Mouse (Mus musculus): ENCODE results near the gene Pdlim7. TPM values are rescaled to one million over a fixed set of nuclear protein-coding genes. Genes with fewer than 3 reads are reported as not detected.

The Pdlim7 gene
- polyA plus RNA-seq, 1 experiment, result 1.9 TPM

- H3K27me3 ChIP-seq (ENCODE audit: control insufficient read depth), result peaks cover 7% of the 10 kb centered on the region
- H3K4me3 ChIP-seq (replicated peaks), result no peak overlapping the region
- H3K36me3 ChIP-seq (ENCODE audit: control insufficient read depth), result peaks cover under 1% of the 10 kb centered on the region
- peaks cover 20% of the 10 kb centered on the region for H3K4me1 ChIP-seq (ENCODE audit: control insufficient read depth)
- H3K9me3 ChIP-seq (ENCODE audit: control insufficient read depth, low read length), result peaks cover 5% of the 10 kb centered on the region; the same call in 1 of the 2 replicates
- no peak for TF ChIP-seq GATA1 (IDR thresholded peaks at IDR 0.05; ENCODE audit: low read length)
- TF ChIP-seq TAL1 (IDR thresholded peaks at IDR 0.05; ENCODE audit: low read length), result no peak
These were observed 10.6 kb upstream of the Pdlim7 start for GRCm38 (mm10) chr13:55523951-55524600.

- no peaks in the 10 kb centered on the region for H3K36me3 ChIP-seq (ENCODE audit: control insufficient read depth)
- peaks cover 12% of the 10 kb centered on the region for H3K4me1 ChIP-seq (ENCODE audit: control insufficient read depth)
- no peak overlapping the region for H3K4me3 ChIP-seq (replicated peaks)
- TF ChIP-seq GATA1 (IDR thresholded peaks at IDR 0.05; ENCODE audit: low read length) (no peak), TAL1 (IDR thresholded peaks at IDR 0.05; ENCODE audit: low read length) (no peak)
- peaks cover 7% of the 10 kb centered on the region for H3K27me3 ChIP-seq (ENCODE audit: control insufficient read depth)
- H3K9me3 ChIP-seq (ENCODE audit: control insufficient read depth, low read length), result peaks cover 5% of the 10 kb centered on the region; the same call in 1 of the 2 replicates
These were observed 9.8 kb upstream of the Pdlim7 start for GRCm38 (mm10) chr13:55523278-55523677.

- H3K27me3 ChIP-seq (ENCODE audit: control insufficient read depth), result peaks cover 9% of the 10 kb centered on the region
- H3K4me1 ChIP-seq (ENCODE audit: control insufficient read depth), result peaks cover 7% of the 10 kb centered on the region
- no peak overlapping the region for H3K4me3 ChIP-seq (replicated peaks)
- H3K9me3 ChIP-seq (ENCODE audit: control insufficient read depth, low read length), result peaks cover 5% of the 10 kb centered on the region; the same call in 1 of the 2 replicates
- TF ChIP-seq TAL1 (IDR thresholded peaks at IDR 0.05; ENCODE audit: low read length), result no peak
- no peak for TF ChIP-seq GATA1 (IDR thresholded peaks at IDR 0.05; ENCODE audit: low read length)
- no peaks in the 10 kb centered on the region for H3K36me3 ChIP-seq (ENCODE audit: control insufficient read depth)
These were observed 9.3 kb upstream of the Pdlim7 start for GRCm38 (mm10) chr13:55522730-55523129.

- Histone ChIP-seq H3K9me3 (ENCODE audit: control insufficient read depth, low read length) (peaks cover 5% of the 10 kb centered on the region; the same call in 1 of the 2 replicates), H3K27me3 (ENCODE audit: control insufficient read depth) (peaks cover 13% of the 10 kb centered on the region), H3K36me3 (ENCODE audit: control insufficient read depth) (no peaks in the 10 kb centered on the region), H3K4me1 (ENCODE audit: control insufficient read depth) (no peaks in the 10 kb centered on the region), H3K4me3 (replicated peaks) (no peak overlapping the region)
- no peak for TF ChIP-seq TAL1 (IDR thresholded peaks at IDR 0.05; ENCODE audit: low read length)
- TF ChIP-seq GATA1 (IDR thresholded peaks at IDR 0.05; ENCODE audit: low read length), result no peak
These were observed 6.1 kb upstream of the Pdlim7 start for GRCm38 (mm10) chr13:55519606-55520005.

- H3K4me1 ChIP-seq (ENCODE audit: control insufficient read depth), result peaks cover 21% of the 10 kb centered on the region
- H3K4me3 ChIP-seq (replicated peaks), result no peak overlapping the region
- TF ChIP-seq GATA1 (IDR thresholded peaks at IDR 0.05; ENCODE audit: low read length) (no peak), TAL1 (IDR thresholded peaks at IDR 0.05; ENCODE audit: low read length) (no peak)
- H3K27me3 ChIP-seq (ENCODE audit: control insufficient read depth), result peaks cover 26% of the 10 kb centered on the region
- peaks cover 5% of the 10 kb centered on the region; the same call in 1 of the 2 replicates for H3K9me3 ChIP-seq (ENCODE audit: control insufficient read depth, low read length)
- no peaks in the 10 kb centered on the region for H3K36me3 ChIP-seq (ENCODE audit: control insufficient read depth)
These were observed 3.5 kb upstream of the Pdlim7 start for GRCm38 (mm10) chr13:55516955-55517354.

- Histone ChIP-seq H3K9me3 (ENCODE audit: control insufficient read depth, low read length) (no peaks in the 10 kb centered on the region), H3K4me3 (replicated peaks) (peak overlapping the region; percentile 81), H3K36me3 (ENCODE audit: control insufficient read depth) (peaks cover 2% of the 10 kb centered on the region; the same call in 1 of the 2 replicates), H3K27me3 (ENCODE audit: control insufficient read depth) (peaks cover 19% of the 10 kb centered on the region), H3K4me1 (ENCODE audit: control insufficient read depth) (peaks cover 39% of the 10 kb centered on the region)
- TF ChIP-seq GATA1 (IDR thresholded peaks at IDR 0.05; ENCODE audit: low read length) (no peak), TAL1 (IDR thresholded peaks at IDR 0.05; ENCODE audit: low read length) (no peak)
These were observed 352 bp upstream of the Pdlim7 start for GRCm38 (mm10) chr13:55513828-55514227.

GRCm38 (mm10) chr13:55512379-55513031 is 971 bp downstream of the Pdlim7 start:
- no peaks in the 10 kb centered on the region for H3K9me3 ChIP-seq (ENCODE audit: control insufficient read depth, low read length)
- TF ChIP-seq GATA1 (IDR thresholded peaks at IDR 0.05; ENCODE audit: low read length) (no peak), TAL1 (IDR thresholded peaks at IDR 0.05; ENCODE audit: low read length) (no peak)
- peaks cover 12% of the 10 kb centered on the region; the same call in 1 of the 2 replicates for H3K36me3 ChIP-seq (ENCODE audit: control insufficient read depth)
- peak overlapping the region; percentile 81 for H3K4me3 ChIP-seq (replicated peaks)
- peaks cover 45% of the 10 kb centered on the region for H3K4me1 ChIP-seq (ENCODE audit: control insufficient read depth)
- peaks cover 17% of the 10 kb centered on the region for H3K27me3 ChIP-seq (ENCODE audit: control insufficient read depth)

- H3K4me1 ChIP-seq (ENCODE audit: control insufficient read depth), result peaks cover 46% of the 10 kb centered on the region
- no peak overlapping the region for H3K4me3 ChIP-seq (replicated peaks)
- H3K27me3 ChIP-seq (ENCODE audit: control insufficient read depth), result peaks cover 17% of the 10 kb centered on the region
- TF ChIP-seq TAL1 (IDR thresholded peaks at IDR 0.05; ENCODE audit: low read length) (no peak), GATA1 (IDR thresholded peaks at IDR 0.05; ENCODE audit: low read length) (no peak)
- peaks cover 21% of the 10 kb centered on the region for H3K36me3 ChIP-seq (ENCODE audit: control insufficient read depth)
- H3K9me3 ChIP-seq (ENCODE audit: control insufficient read depth, low read length), result no peaks in the 10 kb centered on the region
These were observed 2.0 kb downstream of the Pdlim7 start for GRCm38 (mm10) chr13:55511492-55511861.

- H3K36me3 ChIP-seq (ENCODE audit: control insufficient read depth), result peaks cover 25% of the 10 kb centered on the region
- H3K27me3 ChIP-seq (ENCODE audit: control insufficient read depth), result peaks cover 17% of the 10 kb centered on the region
- TF ChIP-seq TAL1 (IDR thresholded peaks at IDR 0.05; ENCODE audit: low read length) (no peak), GATA1 (IDR thresholded peaks at IDR 0.05; ENCODE audit: low read length) (no peak)
- H3K9me3 ChIP-seq (ENCODE audit: control insufficient read depth, low read length), result no peaks in the 10 kb centered on the region
- peaks cover 46% of the 10 kb centered on the region for H3K4me1 ChIP-seq (ENCODE audit: control insufficient read depth)
- H3K4me3 ChIP-seq (replicated peaks), result no peak overlapping the region
These were observed 2.6 kb downstream of the Pdlim7 start for GRCm38 (mm10) chr13:55510668-55511491.

All from erythroblast, embryonic 14.5 days (primary cell).